Mouse (Mus musculus) urinary bladder, postnatal 4 days (tissue): ENCODE results near the gene Cmip.
A peak's percentile ranks its signal among the peaks of the same experiment; 100 is the strongest.

Experiments used
- DNase-seq, 2 experiments: peaks; one replicate each; pipeline ENCODE4 v3.0.0; 2021 to 2022; ENCODE audit warnings: low spot score in 2 of 2

Gene Cmip

GRCm38 (mm10) chr8:117322715-117323310 is 65.9 kb downstream of the Cmip start:
- no peak for DNase-seq

GRCm38 (mm10) chr8:117324821-117325220 is 68.0 kb downstream of the Cmip start:
- DNase-seq, result no peak

- DNase-seq, result no peak
Measured at GRCm38 (mm10) chr8:117326735-117327134, 69.9 kb downstream of the Cmip start.

GRCm38 (mm10) chr8:117327385-117327837 is 70.5 kb downstream of the Cmip start:
- peak in 1 of 2 experiments; percentile 47 for DNase-seq

- no peak for DNase-seq
Measured at GRCm38 (mm10) chr8:117328758-117329157, 71.9 kb downstream of the Cmip start.

- DNase-seq, result no peak
Measured at GRCm38 (mm10) chr8:117329167-117329566, 72.3 kb downstream of the Cmip start.

- no peak for DNase-seq
Measured at GRCm38 (mm10) chr8:117329903-117330302, 73.0 kb downstream of the Cmip start.

- DNase-seq, result no peak
Measured at GRCm38 (mm10) chr8:117332229-117333010, 75.6 kb downstream of the Cmip start.

- DNase-seq, result no peak
Measured at GRCm38 (mm10) chr8:117333619-117334018, 76.8 kb downstream of the Cmip start.

- DNase-seq, result no peak
Measured at GRCm38 (mm10) chr8:117334058-117334747, 77.3 kb downstream of the Cmip start.

- DNase-seq, result no peak
Measured at GRCm38 (mm10) chr8:117334748-117335393, 78.0 kb downstream of the Cmip start.

- DNase-seq, result no peak
Measured at GRCm38 (mm10) chr8:117335423-117335822, 78.6 kb downstream of the Cmip start.

- DNase-seq, result no peak
Measured at GRCm38 (mm10) chr8:117337188-117337587, 80.3 kb downstream of the Cmip start.

GRCm38 (mm10) chr8:117338678-117339077 is 81.8 kb downstream of the Cmip start:
- no peak for DNase-seq

- DNase-seq, result no peak
Measured at GRCm38 (mm10) chr8:117339296-117339957, 82.6 kb downstream of the Cmip start.

- DNase-seq, result peak in 1 of 2 experiments; percentile 43
Measured at GRCm38 (mm10) chr8:117339958-117340651, 83.2 kb downstream of the Cmip start.

GRCm38 (mm10) chr8:117340800-117341199 is 83.9 kb downstream of the Cmip start:
- DNase-seq, result no peak

- no peak for DNase-seq
Measured at GRCm38 (mm10) chr8:117342735-117343385, 86.0 kb downstream of the Cmip start.

- no peak for DNase-seq
Measured at GRCm38 (mm10) chr8:117343484-117343883, 86.6 kb downstream of the Cmip start.

- no peak for DNase-seq
Measured at GRCm38 (mm10) chr8:117344899-117345298, 88.0 kb downstream of the Cmip start.
